Mouse (Mus musculus) lung, postnatal 0 days (tissue): ENCODE results near the gene Mreg. TPM values are rescaled to one million over a fixed set of nuclear protein-coding genes. Genes with fewer than 3 reads are reported as not detected.

Experiments used
- ATAC-seq: fragments of 200-750 bp; cut with Nextera tagmentation; 2 replicates; pipeline ENCODE4 v1.8.0; 2017; ENCODE audit warnings: moderate library complexity
- DNase-seq: peaks from one replicate; pipeline ENCODE4 v3.0.0-alpha.2; 2016; ENCODE audit warnings: low spot score
- H3K27ac ChIP-seq: fragments of 300-500 bp; sonication (generic); 2 replicates; pipeline ENCODE4 v1.5.1; 2014; ENCODE audit warnings: antibody characterized with exemption, mild to moderate bottlenecking, low read length, mixed read lengths
- H3K27me3 ChIP-seq: fragments of 300-500 bp; sonication (generic); replicated peaks from 2 replicates; pipeline ENCODE4 v1.6.1; 2014; ENCODE audit warnings: low read length, mixed read lengths; ENCODE audit not compliant: insufficient read depth
- H3K36me3 ChIP-seq: fragments of 300-500 bp; sonication (generic); 2 replicates; pipeline ENCODE4 v1.6.1; 2014; ENCODE audit warnings: low read length, mixed read lengths; ENCODE audit not compliant: insufficient read depth
- H3K4me1 ChIP-seq: fragments of 300-500 bp; sonication (generic); 2 replicates; pipeline ENCODE4 v1.6.1; 2014; ENCODE audit warnings: antibody characterized with exemption, low read depth, low read length, mixed read lengths; ENCODE audit not compliant: insufficient read depth
- H3K4me2 ChIP-seq: fragments of 300-500 bp; sonication (generic); replicated peaks from 2 replicates; pipeline ENCODE4 v1.6.1; 2014; ENCODE audit warnings: low read depth, mild to moderate bottlenecking, low read length, moderate library complexity, mixed read lengths
- H3K4me3 ChIP-seq: fragments of 300-500 bp; sonication (generic); 2 replicates; pipeline ENCODE4 v1.5.1; 2014; ENCODE audit warnings: low read depth, low read length
- H3K9ac ChIP-seq: fragments of 300-500 bp; sonication (generic); replicated peaks from 2 replicates; pipeline ENCODE4 v1.6.1; 2014; ENCODE audit warnings: low read depth, mild to moderate bottlenecking
- H3K9me3 ChIP-seq: fragments of 300-500 bp; sonication (generic); 2 replicates; pipeline ENCODE4 v1.6.1; 2016; ENCODE audit warnings: low read length, mixed read lengths
- CTCF ChIP-seq: IDR thresholded peaks from 2 replicates; pipeline ENCODE4 v1.5.1; 2016; ENCODE audit warnings: antibody characterized with exemption, mild to moderate bottlenecking
- EP300 ChIP-seq: IDR thresholded peaks from 2 replicates; pipeline ENCODE4 v1.6.1; 2016; ENCODE audit warnings: antibody characterized with exemption, mild to moderate bottlenecking, control low read depth
- WGBS: fragments of 180-500 bp; shearing (Covaris S2); extraction: QIAGEN DNeasy Blood & Tissue Kit; methylation state at CpG from one replicate; pipeline ENCODE4 v1.1.7; 2014; 5-methylcytosine and 5-hydroxymethylcytosine counted together
- polyA plus RNA-seq: library from polyadenylated mRNA; unstranded; fragments of >200 nt; fragmentation: Nextera tagmentation; extraction: Ambion mirVana; gene quantifications from 2 replicates; pipeline ENCODE4 v1.2.1, GENCODE M21; 2015

Gene Mreg
- polyA plus RNA-seq, 1 experiment from 2014 or later: 0.98 TPM

GRCm38 (mm10) chr1:72172788-72173187, 39.3 kb downstream of the Mreg start:
- Histone ChIP-seq H3K27ac (no peak overlapping the region), H3K4me1 (no peaks in the 10 kb centered on the region), H3K9me3 (no peaks in the 10 kb centered on the region), H3K4me3 (no peak overlapping the region), H3K9ac (no peak overlapping the region), H3K36me3 (no peaks in the 10 kb centered on the region), H3K4me2 (no peak overlapping the region), H3K27me3 (no peaks in the 10 kb centered on the region)
- TF ChIP-seq EP300: no peak
- TF ChIP-seq CTCF: no peak
- WGBS: 55% methylated on average over 8 of the region's 8 CpGs
- no peak for DNase-seq
- peak; percentile 60 for ATAC-seq

GRCm38 (mm10) chr1:72171001-72171860, 40.9 kb downstream of the Mreg start:
- Histone ChIP-seq H3K4me1 (no peaks in the 10 kb centered on the region), H3K4me3 (no peak overlapping the region), H3K4me2 (no peak overlapping the region), H3K36me3 (no peaks in the 10 kb centered on the region), H3K9me3 (no peaks in the 10 kb centered on the region), H3K9ac (no peak overlapping the region), H3K27me3 (no peaks in the 10 kb centered on the region), H3K27ac (no peak overlapping the region)
- 68% methylated on average over 13 of the region's 13 CpGs for WGBS
- ATAC-seq (no peak), DNase-seq (no peak)
- TF ChIP-seq CTCF (no peak), EP300 (no peak)

GRCm38 (mm10) chr1:72167024-72167423, 45.1 kb downstream of the Mreg start:
- TF ChIP-seq EP300: no peak
- no peak for TF ChIP-seq CTCF
- WGBS: 93% methylated on average over 10 of the region's 10 CpGs

DNA sequence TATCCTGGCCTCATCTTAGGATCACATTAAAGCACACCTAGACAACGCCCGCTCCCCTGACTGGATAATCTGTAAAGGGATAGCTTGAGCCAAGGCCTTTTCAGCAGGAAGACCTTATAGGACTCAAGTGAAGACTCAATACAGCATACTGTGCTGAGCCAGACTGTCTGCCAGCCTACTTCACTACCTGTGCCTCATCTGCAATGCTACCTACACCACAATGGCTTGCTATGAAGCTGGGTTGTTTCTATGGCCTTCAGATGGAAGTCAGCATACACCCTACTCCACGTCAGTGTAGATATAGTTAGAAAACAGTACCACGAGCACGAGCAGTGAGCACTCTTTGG, 45.7 kb downstream of the Mreg start:
- Histone ChIP-seq H3K4me3 (no peak overlapping the region), H3K9me3 (no peaks in the 10 kb centered on the region), H3K27ac (no peak overlapping the region), H3K9ac (no peak overlapping the region), H3K4me1 (no peaks in the 10 kb centered on the region), H3K27me3 (no peaks in the 10 kb centered on the region), H3K36me3 (no peaks in the 10 kb centered on the region), H3K4me2 (no peak overlapping the region)
- DNase-seq (no peak), ATAC-seq (no peak)
- no peak for TF ChIP-seq EP300
- TF ChIP-seq CTCF: no peak
- WGBS: 94% methylated on average over 5 of the region's 5 CpGs

More at GRCm38 (mm10) chr1:72167024-72167423, 45.1 kb downstream of the Mreg start:
- Histone ChIP-seq H3K4me2 (no peak overlapping the region), H3K27me3 (no peaks in the 10 kb centered on the region), H3K4me1 (no peaks in the 10 kb centered on the region), H3K9ac (no peak overlapping the region), H3K36me3 (no peaks in the 10 kb centered on the region), H3K27ac (no peak overlapping the region), H3K4me3 (no peak overlapping the region), H3K9me3 (no peaks in the 10 kb centered on the region)
- DNase-seq (no peak), ATAC-seq (no peak)

DNA sequence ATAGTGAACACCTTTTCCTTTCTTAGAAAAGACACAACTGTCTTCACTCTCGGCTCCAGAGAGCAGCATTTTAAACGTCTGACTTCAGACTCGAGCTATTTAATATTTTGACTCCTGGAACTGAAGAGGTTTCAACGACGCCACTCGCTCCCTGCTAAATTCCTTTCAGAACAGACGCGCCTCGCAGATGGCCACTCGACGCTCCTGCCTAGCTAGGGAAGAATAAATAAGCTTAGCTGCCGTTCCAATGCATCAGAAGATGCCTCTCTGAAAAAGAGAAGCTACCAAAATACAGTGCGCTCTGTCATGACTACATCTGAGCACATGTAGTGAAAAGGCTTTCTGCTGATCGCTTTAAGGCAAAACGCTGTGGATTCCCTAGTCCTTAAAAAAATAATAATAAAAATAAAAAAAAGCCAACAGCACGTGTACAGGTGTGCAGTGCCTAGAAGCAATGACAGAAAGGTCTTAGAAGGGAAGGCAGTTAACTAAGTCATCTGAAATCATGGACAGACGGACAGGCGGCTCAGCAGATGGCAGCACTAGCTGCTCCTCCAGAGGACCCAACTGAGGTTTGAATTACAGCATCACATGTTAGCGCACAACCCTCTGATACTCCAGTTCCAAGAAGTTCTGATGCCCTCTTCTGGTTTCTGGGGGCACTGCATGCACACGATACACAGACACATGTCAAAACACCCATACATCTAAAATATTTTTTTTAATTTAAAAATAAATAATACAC, 46.2 kb downstream of the Mreg start:
- no peak overlapping the region for H3K9ac ChIP-seq
- H3K9me3 ChIP-seq: no peaks in the 10 kb centered on the region
- H3K27me3 ChIP-seq: no peaks in the 10 kb centered on the region
- peak; percentile 62 for ATAC-seq
- H3K27ac ChIP-seq: no peak overlapping the region
- TF ChIP-seq CTCF (peak; percentile 41), EP300 (peak; percentile 26; the same call in 1 of the 2 replicates)
- DNase-seq: peak; percentile 33
- H3K4me2 ChIP-seq: no peak overlapping the region
- no peaks in the 10 kb centered on the region for H3K36me3 ChIP-seq
- 57% methylated on average over 20 of the region's 20 CpGs for WGBS
- H3K4me1 ChIP-seq: no peaks in the 10 kb centered on the region
- H3K4me3 ChIP-seq: no peak overlapping the region

GRCm38 (mm10) chr1:72160321-72160720, 51.8 kb downstream of the Mreg start:
- H3K27me3 ChIP-seq: no peaks in the 10 kb centered on the region
- H3K27ac ChIP-seq: no peak overlapping the region
- no peaks in the 10 kb centered on the region for H3K36me3 ChIP-seq
- WGBS: 85% methylated on average over 7 of the region's 7 CpGs
- no peak overlapping the region for H3K9ac ChIP-seq
- TF ChIP-seq CTCF (no peak), EP300 (no peak)
- H3K4me3 ChIP-seq: no peak overlapping the region
- no peak for DNase-seq
- no peaks in the 10 kb centered on the region for H3K4me1 ChIP-seq
- H3K4me2 ChIP-seq: no peak overlapping the region
- no peak for ATAC-seq
- H3K9me3 ChIP-seq: no peaks in the 10 kb centered on the region
